Mouse (Mus musculus) retina, embryonic 14.5 days (tissue): ENCODE results near the gene Rsrc1.

Experiments used
- DNase-seq: peaks from one replicate; pipeline ENCODE4 v3.0.0-alpha.2; 2015; ENCODE audit warnings: low spot score

Rsrc1 gene

GRCm38 (mm10) chr3:67372781-67373180, 391.6 kb downstream of the Rsrc1 start:
- no peak for DNase-seq

DNA sequence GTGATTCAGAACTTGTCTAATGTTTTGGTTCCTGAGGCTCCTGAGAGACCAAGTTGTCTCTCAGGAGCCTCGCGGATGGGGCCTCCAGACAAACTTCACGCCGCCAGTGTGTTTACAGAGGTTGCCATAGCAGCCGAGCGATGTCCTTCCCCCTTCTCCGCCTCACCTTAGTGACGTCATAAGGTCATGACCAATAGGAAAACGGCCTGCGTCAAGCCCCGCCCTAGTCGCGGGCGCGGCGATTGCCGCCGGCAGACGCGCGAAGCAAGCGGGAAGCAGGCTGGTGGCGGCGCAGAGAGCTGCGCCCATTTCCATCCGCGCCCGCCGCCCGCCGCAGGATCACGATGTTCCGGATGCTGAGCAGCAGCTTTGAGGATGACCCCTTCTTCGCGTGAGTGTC, 392.7 kb downstream of the Rsrc1 start, which contains the start of gene Mlf1:
TSS of gene Mlf1 (plus strand) at position 226 of the 400 bp plus-strand sequence.
- peak; percentile 92 for DNase-seq

GRCm38 (mm10) chr3:67374360-67374778, 393.2 kb downstream of the Rsrc1 start:
- DNase-seq: no peak

DNA sequence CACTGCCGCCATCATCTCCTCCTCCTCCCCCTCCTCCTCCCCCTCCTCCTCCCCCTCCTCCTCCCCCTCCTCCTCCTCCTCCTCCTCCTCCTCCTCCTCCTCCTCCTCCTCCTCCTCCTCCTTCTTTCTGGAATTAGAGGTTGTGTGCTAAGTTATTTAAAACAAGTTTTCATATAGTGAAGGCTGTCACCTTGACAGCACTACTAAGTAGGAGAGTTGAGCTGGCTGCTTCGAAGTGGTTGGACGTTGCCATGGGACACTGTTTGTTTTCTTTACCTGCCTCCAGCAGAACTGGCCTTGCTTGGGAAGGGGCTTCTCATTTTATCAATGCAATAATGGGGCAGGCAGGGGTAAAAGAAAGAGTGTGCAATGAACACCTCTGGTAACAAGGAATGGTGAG, 393.9 kb downstream of the Rsrc1 start, which contains the start of gene Gm17402:
TSS of gene Gm17402 (minus strand) at position 101 of the 400 bp plus-strand sequence.
- no peak for DNase-seq

- no peak for DNase-seq
Observed at GRCm38 (mm10) chr3:67378215-67378614, 397.0 kb downstream of the Rsrc1 start.
